Mouse (Mus musculus): ENCODE results near the gene Pagr1b.

DNA sequence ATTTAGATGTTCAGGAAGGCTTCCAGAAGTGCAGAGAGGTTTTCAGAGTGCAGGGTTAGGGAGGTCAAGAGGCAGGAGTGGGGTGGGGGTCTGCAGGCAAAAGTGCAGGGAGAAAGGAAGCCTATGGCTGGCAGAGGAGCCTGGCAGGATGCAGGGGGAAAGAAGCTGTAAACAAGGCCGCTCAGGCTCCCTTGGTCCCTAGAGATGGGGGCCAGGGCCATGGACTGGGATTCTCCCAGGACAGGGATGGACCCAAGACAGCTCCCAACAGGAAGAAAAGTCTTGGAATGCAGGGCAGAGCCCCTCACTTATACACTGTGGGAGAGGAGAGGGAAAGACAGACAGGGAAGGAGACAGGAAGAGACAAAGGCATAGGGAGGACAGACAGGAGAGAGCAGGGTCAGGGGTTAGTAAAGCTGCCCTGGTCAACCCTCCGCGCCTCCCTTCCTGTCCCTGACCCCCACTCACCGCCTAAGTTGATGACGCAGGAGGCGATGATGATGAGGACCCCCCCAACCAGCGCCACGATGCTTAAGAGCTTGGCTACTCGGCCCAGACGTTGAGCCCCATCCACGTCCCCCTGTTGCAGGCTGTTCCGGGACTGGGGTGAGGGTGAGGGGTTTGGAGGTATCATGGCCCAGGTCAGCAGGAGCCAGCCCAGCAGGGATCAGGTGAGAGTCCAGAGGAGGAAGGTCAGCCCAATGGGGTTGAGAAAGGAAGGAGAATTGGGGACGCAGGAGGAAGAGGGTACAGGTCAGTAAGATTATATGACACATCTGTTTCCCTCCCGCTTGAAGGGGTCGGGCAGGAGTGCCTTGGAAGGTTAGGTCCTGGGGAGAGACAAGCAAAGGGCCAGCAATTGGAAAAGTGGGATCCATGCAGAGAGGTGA is 2.4 kb upstream of the Pagr1b start:
- TF ChIP-seq CTCF (IDR thresholded peaks at IDR 0.05; ENCODE audit: control insufficient read depth, insufficient read depth, insufficient replicate concordance, low read depth, low read length) (no peak), POLR2A (IDR thresholded peaks at IDR 0.05; ENCODE audit: control insufficient read depth, low read depth, low read length) (no peak)
